Mouse (Mus musculus) adrenal gland, postnatal 25 days (tissue): ENCODE measurements around the gene Crebrf. TPM values are rescaled to one million over a fixed set of nuclear protein-coding genes. Genes with fewer than 3 reads are reported as not detected.

ENCODE experiments used
- DNase-seq: peaks from one replicate; pipeline ENCODE4 v3.0.0; 2021; ENCODE audit warnings: mixed read lengths
- total RNA-seq: library from RNA; stranded (reverse); gene quantifications from 2 replicates; pipeline ENCODE4 v1.2.3, GENCODE M21; 2021

Gene Crebrf
- total RNA-seq, 1 experiment from 2014 or later, result 71.9 TPM

GRCm38 (mm10) chr17:26705463-26706359, 9.7 kb upstream of the Crebrf start:
- no peak for DNase-seq

GRCm38 (mm10) chr17:26707066-26707465, 8.4 kb upstream of the Crebrf start:
- DNase-seq, result no peak

GRCm38 (mm10) chr17:26708499-26708898, 7.0 kb upstream of the Crebrf start:
- no peak for DNase-seq

GRCm38 (mm10) chr17:26708993-26709590, 6.4 kb upstream of the Crebrf start:
- no peak for DNase-seq

- no peak for DNase-seq
Measured at GRCm38 (mm10) chr17:26710049-26710448, 5.4 kb upstream of the Crebrf start.

GRCm38 (mm10) chr17:26715916-26716717, 667 bp downstream of the Crebrf start:
- peak; percentile 94 for DNase-seq

GRCm38 (mm10) chr17:26717868-26718267, 2.4 kb downstream of the Crebrf start:
- DNase-seq, result no peak

GRCm38 (mm10) chr17:26719405-26719804, 4.0 kb downstream of the Crebrf start:
- DNase-seq, result no peak

GRCm38 (mm10) chr17:26721802-26722201, 6.4 kb downstream of the Crebrf start:
- DNase-seq, result no peak

- no peak for DNase-seq
Measured at GRCm38 (mm10) chr17:26724790-26725189, 9.3 kb downstream of the Crebrf start.

- no peak for DNase-seq
Measured at GRCm38 (mm10) chr17:26726674-26727073, 11.2 kb downstream of the Crebrf start.

- no peak for DNase-seq
Measured at GRCm38 (mm10) chr17:26727110-26727755, 11.8 kb downstream of the Crebrf start.

GRCm38 (mm10) chr17:26742581-26742980, 27.1 kb downstream of the Crebrf start:
- DNase-seq, result no peak

- no peak for DNase-seq
Measured at GRCm38 (mm10) chr17:26743294-26743693, 27.8 kb downstream of the Crebrf start.

GRCm38 (mm10) chr17:26749975-26750374, 34.5 kb downstream of the Crebrf start:
- no peak for DNase-seq

GRCm38 (mm10) chr17:26752297-26752696, 36.8 kb downstream of the Crebrf start:
- DNase-seq, result no peak

- DNase-seq, result no peak
Measured at GRCm38 (mm10) chr17:26753476-26753875, 38.0 kb downstream of the Crebrf start.

GRCm38 (mm10) chr17:26767100-26767753, 51.8 kb downstream of the Crebrf start:
- no peak for DNase-seq

GRCm38 (mm10) chr17:26767754-26768124, 52.3 kb downstream of the Crebrf start:
- no peak for DNase-seq

- no peak for DNase-seq
Measured at GRCm38 (mm10) chr17:26776211-26776610, 60.8 kb downstream of the Crebrf start.

- DNase-seq, result no peak
Measured at GRCm38 (mm10) chr17:26778001-26778400, 62.6 kb downstream of the Crebrf start.
